Mouse (Mus musculus): ENCODE measurements at regions not wholly inside any gene's neighbourhood (a gene's known extent, or its start where the extent isn't known, plus 50 kb on each side); places are given as distances from the start of the nearest gene placed in this dataset.

DNA sequence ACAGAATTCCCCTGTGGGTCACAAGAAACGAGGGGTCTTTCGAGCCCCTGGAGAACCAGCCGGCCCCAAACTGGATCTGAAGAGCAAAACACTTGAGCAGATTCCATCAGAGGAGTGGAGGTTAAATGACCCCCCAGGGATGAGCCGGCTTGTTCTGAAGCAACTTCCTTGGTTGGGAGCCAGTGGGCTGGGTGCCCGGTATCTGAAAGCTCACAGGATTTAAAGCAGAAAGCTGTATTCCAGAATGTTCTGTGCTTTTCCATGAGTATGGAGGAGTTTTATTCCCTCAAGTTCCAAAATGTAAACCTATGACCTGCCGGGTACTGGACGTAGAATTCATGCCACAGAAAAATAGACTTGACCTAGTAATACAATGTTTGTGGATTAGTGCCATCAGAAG, 117.7 kb upstream of the Prickle1 start:
- no peak for ATAC-seq (ENCODE audit: low FRiP score)
- H3K9ac ChIP-seq (replicated peaks) = no peak overlapping the region
- H3K27ac ChIP-seq (replicated peaks) = no peak overlapping the region
- 0 out of 2 replicates have a peak, but pooled peaks cover 3% of the 10 kb centered on the region for H3K4me1 ChIP-seq
- H3K9me3 ChIP-seq (replicated peaks) = no peaks in the 10 kb centered on the region
- no peaks in the 10 kb centered on the region for H3K36me3 ChIP-seq
- H3K4me2 ChIP-seq = no peak overlapping the region
- H3K27me3 ChIP-seq (replicated peaks) = no peaks in the 10 kb centered on the region
- H3K4me3 ChIP-seq (replicated peaks) = no peak overlapping the region
- 89% methylated on average over 7 of the region's 7 CpGs for WGBS

DNA sequence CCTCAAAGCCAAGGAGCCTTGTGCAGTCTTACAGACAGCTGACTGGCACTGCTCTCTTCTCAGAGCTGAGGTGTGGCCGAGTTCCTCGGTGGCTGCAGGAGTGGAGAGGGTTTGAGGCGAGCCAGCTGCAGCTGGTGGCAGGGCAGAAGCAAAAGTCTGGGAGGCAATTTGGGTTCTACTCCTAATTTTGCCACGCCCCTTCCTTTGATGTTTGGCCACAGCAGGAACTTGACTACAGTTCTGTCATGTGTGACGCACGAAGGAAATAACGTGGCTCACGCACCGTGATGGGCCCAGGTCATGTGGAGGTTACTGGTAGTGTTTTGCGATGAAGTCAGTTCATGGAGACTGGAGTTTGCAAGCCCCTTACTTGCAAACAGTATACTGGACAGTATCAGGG, 116.9 kb upstream of the Prickle1 start:
- Histone ChIP-seq H3K27ac (replicated peaks) (no peak overlapping the region), H3K27me3 (replicated peaks) (no peaks in the 10 kb centered on the region), H3K4me2 (no peak overlapping the region), H3K4me3 (replicated peaks) (no peak overlapping the region), H3K9me3 (replicated peaks) (no peaks in the 10 kb centered on the region), H3K36me3 (no peaks in the 10 kb centered on the region), H3K9ac (replicated peaks) (no peak overlapping the region), H3K4me1 (0 out of 2 replicates have a peak, but pooled peaks cover 3% of the 10 kb centered on the region)
- 48% methylated on average over 10 of the region's 10 CpGs for WGBS
- no peak for ATAC-seq (ENCODE audit: low FRiP score)

DNA sequence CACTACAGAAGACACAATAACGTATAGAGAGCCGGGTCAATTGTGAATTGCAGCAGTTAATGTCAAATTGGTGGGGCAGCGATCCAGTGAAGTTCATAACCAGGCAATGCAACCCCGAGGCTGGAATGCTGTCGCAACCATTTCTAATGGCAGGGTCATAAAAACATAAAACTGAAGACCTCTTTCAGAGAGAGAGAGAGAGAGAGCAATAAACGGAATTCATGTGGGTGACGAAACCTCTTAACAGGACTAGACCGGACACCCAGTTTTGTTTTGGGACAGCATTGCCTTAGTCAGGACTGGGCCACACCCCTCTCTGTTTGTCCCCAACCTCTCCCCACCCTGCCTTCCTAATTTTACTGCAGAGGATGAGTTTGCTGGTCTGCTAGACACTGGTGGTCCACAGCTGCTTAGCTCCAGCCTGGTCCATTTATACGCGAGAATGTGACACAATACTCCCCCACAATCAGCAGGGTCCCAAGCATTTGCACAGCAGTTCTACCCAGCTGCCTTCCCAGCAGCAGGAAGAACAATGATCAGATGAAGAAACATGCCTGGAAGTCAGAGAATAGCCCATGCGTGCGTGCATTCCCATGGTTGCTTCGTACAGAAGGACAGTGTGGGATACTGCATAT, 115.6 kb upstream of the Prickle1 start:
- Histone ChIP-seq H3K27ac (replicated peaks) (no peak overlapping the region), H3K9ac (replicated peaks) (no peak overlapping the region), H3K27me3 (replicated peaks) (no peaks in the 10 kb centered on the region), H3K9me3 (replicated peaks) (no peaks in the 10 kb centered on the region), H3K36me3 (no peaks in the 10 kb centered on the region), H3K4me2 (no peak overlapping the region), H3K4me1 (0 out of 2 replicates have a peak, but pooled peaks cover 3% of the 10 kb centered on the region), H3K4me3 (replicated peaks) (no peak overlapping the region)
- 31% methylated on average over 13 of the region's 13 CpGs for WGBS
- ATAC-seq (ENCODE audit: low FRiP score) = no peak

DNA sequence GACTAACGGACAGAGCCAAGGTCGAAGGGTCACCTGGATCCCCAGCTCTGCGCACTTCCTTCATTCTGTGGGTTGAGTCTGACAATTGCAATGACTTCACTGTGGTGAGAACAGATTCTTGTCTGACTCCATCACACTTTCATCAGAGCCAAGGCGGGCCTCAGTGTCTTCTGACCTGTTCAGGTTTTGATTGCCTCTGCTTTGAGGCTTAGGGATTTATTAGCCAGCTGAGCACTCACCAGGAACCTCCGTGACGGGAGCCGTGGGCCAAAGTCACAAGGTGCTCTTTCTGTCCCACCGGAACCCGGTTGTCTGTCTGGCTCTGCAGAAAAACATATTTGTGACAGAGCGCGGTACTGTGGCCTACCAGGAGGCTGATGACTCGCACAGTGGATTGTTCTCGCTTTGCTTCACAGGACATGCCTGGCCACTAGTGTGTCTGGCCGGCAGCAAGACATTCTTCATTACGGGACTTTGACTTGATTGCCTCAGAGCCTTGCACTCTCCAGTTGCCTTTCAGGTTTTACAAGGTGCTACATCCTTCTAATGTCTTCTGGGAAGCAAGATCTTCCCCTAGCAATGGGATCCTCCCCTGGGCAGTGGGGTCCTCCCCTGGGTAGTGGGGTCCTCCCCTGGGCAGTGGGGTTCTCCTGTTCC, 114.9 kb upstream of the Prickle1 start:
- H3K36me3 ChIP-seq = no peaks in the 10 kb centered on the region
- H3K4me3 ChIP-seq (replicated peaks) = no peak overlapping the region
- H3K4me2 ChIP-seq = no peak overlapping the region
- 0 out of 2 replicates have a peak, but pooled peaks cover 3% of the 10 kb centered on the region for H3K4me1 ChIP-seq
- H3K9me3 ChIP-seq (replicated peaks) = no peaks in the 10 kb centered on the region
- H3K27me3 ChIP-seq (replicated peaks) = no peaks in the 10 kb centered on the region
- no peak overlapping the region for H3K27ac ChIP-seq (replicated peaks)
- no peak overlapping the region for H3K9ac ChIP-seq (replicated peaks)
- no peak for ATAC-seq (ENCODE audit: low FRiP score)
- WGBS = 63% methylated on average over 15 of the region's 15 CpGs

DNA sequence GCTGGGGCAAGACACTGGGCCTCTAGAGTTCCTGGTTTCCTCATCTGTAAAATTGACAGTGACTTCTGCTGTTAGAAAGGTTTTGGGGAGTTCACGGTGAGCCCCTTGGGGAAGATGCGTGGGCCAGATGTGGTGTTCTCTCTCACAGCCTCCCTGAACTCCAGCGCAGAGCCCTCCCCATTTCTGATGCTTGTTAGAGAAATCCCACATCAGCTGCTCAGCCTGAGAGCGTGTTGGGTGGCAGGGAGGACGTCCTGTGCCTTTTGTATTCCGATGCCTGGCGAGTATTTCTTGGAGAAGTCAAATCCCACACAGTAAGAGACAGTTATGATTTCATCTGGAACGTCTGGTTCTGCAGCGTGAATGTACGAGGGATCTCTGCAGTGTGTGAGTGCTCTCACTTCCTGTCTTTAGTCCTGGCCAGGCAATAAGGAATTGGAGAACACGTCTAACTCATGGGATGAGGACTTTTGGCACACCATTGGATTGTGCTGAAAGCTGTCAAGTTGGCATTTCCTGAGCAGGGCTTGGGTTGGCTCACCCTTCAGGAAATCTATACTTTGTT, 110.8 kb upstream of the Prickle1 start:
- H3K4me2 ChIP-seq = no peak overlapping the region
- 82% methylated on average over 11 of the region's 11 CpGs for WGBS
- no peak for ATAC-seq (ENCODE audit: low FRiP score)
- H3K9ac ChIP-seq (replicated peaks) = no peak overlapping the region
- no peaks in the 10 kb centered on the region for H3K36me3 ChIP-seq
- H3K27me3 ChIP-seq (replicated peaks) = no peaks in the 10 kb centered on the region
- no peak overlapping the region for H3K4me3 ChIP-seq (replicated peaks)
- no peaks in the 10 kb centered on the region for H3K9me3 ChIP-seq (replicated peaks)
- 0 out of 2 replicates have a peak, but pooled peaks cover 3% of the 10 kb centered on the region for H3K4me1 ChIP-seq
- H3K27ac ChIP-seq (replicated peaks) = no peak overlapping the region

DNA sequence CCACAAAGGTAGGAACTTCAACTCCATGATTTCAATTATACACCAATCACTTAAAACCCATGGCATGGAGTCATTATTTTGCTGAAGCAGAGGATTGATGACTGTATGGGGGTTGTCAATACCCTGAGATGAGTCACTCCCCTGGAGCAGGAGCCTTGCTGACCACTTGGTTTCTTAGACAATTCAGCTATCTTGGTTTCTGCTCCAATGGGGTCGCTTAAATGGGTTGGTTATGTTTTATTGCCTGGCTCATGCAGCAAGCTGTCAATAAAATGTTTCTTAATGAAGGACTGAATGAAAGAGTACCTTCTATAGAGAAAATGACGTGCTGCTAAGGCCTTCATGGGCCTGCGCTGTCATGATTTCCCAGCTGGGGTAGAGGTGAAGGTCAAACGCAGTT, 110.0 kb upstream of the Prickle1 start:
- Histone ChIP-seq H3K9ac (replicated peaks) (no peak overlapping the region), H3K36me3 (no peaks in the 10 kb centered on the region), H3K27ac (replicated peaks) (no peak overlapping the region), H3K4me2 (no peak overlapping the region), H3K27me3 (replicated peaks) (no peaks in the 10 kb centered on the region), H3K4me1 (no peaks in the 10 kb centered on the region), H3K4me3 (replicated peaks) (no peak overlapping the region), H3K9me3 (replicated peaks) (no peaks in the 10 kb centered on the region)
- no peak for ATAC-seq (ENCODE audit: low FRiP score)
- 69% methylated on average over 4 of the region's 4 CpGs for WGBS

DNA sequence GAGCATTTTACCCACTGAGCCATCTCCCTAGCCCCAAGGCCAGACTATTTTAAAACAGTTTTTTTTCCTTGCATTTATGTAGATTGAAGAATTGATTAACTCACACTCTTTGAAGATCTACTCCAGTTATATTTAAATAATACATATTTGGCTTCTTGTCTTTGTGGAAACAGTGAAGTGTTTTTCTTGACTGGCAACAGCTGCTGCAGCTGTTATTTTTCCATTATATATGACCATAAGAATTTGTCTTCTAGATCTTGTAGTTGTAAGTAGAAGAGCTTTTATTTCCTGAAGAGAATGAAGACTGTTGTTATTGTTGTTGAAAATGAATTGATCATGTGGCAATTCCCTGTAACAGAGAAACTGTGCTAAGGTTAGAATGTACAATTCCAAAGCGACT, 109.4 kb upstream of the Prickle1 start:
- no peak for ATAC-seq (ENCODE audit: low FRiP score)
- H3K27ac ChIP-seq (replicated peaks) = no peak overlapping the region
- no peak overlapping the region for H3K9ac ChIP-seq (replicated peaks)
- no peaks in the 10 kb centered on the region for H3K4me1 ChIP-seq
- no peaks in the 10 kb centered on the region for H3K27me3 ChIP-seq (replicated peaks)
- H3K9me3 ChIP-seq (replicated peaks) = no peaks in the 10 kb centered on the region
- H3K36me3 ChIP-seq = no peaks in the 10 kb centered on the region
- WGBS = 96% methylated on average over 1 of the region's 1 CpGs
- no peak overlapping the region for H3K4me3 ChIP-seq (replicated peaks)
- no peak overlapping the region for H3K4me2 ChIP-seq

DNA sequence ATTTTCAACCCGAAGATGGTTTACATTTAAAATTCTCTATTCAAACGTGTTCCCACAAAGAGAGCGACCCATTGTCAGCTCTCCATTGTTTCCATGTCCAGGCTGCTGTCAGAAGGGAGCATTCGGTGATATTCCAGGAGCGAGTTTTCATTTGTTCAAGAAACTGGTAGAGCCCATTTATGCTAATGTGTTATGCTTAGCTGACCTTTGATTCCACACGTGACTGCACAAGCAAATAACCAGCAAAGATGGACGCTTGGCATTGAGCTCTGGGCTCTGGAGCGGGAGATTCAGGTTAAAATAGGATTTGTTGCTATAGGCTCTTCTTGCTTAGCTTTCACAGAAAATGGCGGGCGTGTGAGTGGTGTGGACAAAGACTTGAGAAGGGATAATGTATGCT, 105.3 kb upstream of the Prickle1 start:
- Histone ChIP-seq H3K9me3 (replicated peaks) (no peaks in the 10 kb centered on the region), H3K36me3 (no peaks in the 10 kb centered on the region), H3K9ac (replicated peaks) (no peak overlapping the region), H3K4me2 (no peak overlapping the region), H3K27ac (replicated peaks) (no peak overlapping the region), H3K4me1 (no peaks in the 10 kb centered on the region), H3K27me3 (replicated peaks) (no peaks in the 10 kb centered on the region), H3K4me3 (replicated peaks) (no peak overlapping the region)
- ATAC-seq (ENCODE audit: low FRiP score) = no peak
- 58% methylated on average over 10 of the region's 10 CpGs for WGBS

DNA sequence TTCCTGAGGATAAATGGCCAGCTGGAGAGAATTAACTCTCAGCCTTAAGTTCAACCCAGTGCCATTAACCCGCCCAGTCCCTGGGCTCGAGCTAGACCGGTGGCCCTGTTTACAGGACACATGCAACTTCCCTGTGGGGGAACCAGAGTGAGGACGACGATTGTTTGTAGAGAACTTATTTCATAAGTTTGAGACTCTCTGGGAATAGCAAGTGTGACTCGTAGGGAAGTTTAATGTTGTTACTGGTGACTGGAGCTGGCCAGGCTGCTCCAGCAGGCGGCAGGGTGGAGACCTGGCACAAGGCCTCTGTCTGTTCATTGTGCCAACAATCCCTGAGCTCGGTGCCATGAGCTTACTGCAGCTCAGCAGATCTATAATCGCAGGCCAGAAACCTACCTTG, 104.3 kb upstream of the Prickle1 start:
- Histone ChIP-seq H3K4me2 (no peak overlapping the region), H3K27ac (replicated peaks) (no peak overlapping the region), H3K9me3 (replicated peaks) (no peaks in the 10 kb centered on the region), H3K4me1 (no peaks in the 10 kb centered on the region), H3K27me3 (replicated peaks) (no peaks in the 10 kb centered on the region), H3K36me3 (no peaks in the 10 kb centered on the region), H3K9ac (replicated peaks) (no peak overlapping the region), H3K4me3 (replicated peaks) (no peak overlapping the region)
- 70% methylated on average over 9 of the region's 9 CpGs for WGBS
- no peak for ATAC-seq (ENCODE audit: low FRiP score)

DNA sequence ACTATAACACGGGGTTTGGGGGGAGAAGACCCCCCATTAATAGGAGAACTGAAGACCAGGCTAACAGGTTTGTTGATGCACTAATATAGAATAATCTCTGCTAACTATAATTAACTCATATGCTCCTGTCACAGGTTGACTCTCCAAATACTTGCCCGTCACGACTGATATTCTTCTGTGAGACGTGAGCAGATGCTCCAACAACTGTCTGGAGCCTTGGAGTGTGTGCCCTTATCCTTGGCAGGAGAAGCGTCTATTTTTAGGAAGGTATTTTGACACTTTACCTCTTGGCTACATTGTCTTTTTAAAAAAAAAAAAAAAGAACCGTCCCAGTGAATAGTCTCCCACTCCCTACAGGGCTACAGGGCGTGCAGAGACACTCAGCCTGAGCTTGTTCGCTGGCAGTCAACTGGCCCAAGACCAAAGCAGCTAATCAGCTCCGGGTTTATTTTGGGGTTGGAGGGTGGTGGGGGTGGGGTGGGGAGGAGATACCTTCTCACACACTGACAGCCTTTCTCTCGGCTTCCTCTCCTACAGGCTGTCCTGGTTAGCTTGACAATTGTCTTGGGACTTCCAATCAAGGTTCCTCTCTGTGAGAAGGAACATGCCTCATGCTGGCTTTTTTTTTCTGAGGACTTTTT, 102.6 kb upstream of the Prickle1 start:
- 48% methylated on average over 10 of the region's 10 CpGs for WGBS
- Histone ChIP-seq H3K36me3 (no peaks in the 10 kb centered on the region), H3K4me3 (replicated peaks) (no peak overlapping the region), H3K27me3 (replicated peaks) (no peaks in the 10 kb centered on the region), H3K9me3 (replicated peaks) (no peaks in the 10 kb centered on the region), H3K4me1 (no peaks in the 10 kb centered on the region), H3K9ac (replicated peaks) (no peak overlapping the region), H3K4me2 (no peak overlapping the region), H3K27ac (replicated peaks) (no peak overlapping the region)
- no peak for ATAC-seq (ENCODE audit: low FRiP score)

DNA sequence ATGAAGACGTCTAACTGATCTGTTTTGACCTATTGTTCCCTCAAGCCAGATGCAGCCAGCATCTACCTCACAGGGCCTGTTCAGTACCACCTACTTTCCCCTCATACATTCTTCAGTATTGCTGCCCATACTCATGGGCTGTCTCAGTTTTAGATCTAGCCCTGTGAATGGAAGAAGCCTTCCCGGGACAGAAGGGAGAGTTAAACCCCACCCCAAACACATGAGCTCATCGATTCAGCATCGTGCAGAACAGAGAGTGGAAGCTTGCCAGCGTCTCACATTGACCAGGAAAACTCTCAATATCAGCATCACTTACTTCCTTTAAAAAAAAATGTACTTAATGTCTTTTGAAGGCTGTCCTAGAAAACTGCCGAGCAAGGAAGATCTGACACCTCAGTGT, 95.0 kb upstream of the Prickle1 start:
- ATAC-seq (ENCODE audit: low FRiP score) = no peak
- H3K4me2 ChIP-seq = no peak overlapping the region
- H3K27me3 ChIP-seq (replicated peaks) = no peaks in the 10 kb centered on the region
- H3K36me3 ChIP-seq = no peaks in the 10 kb centered on the region
- H3K27ac ChIP-seq (replicated peaks) = no peak overlapping the region
- no peaks in the 10 kb centered on the region for H3K4me1 ChIP-seq
- 79% methylated on average over 6 of the region's 6 CpGs for WGBS
- H3K9me3 ChIP-seq (replicated peaks) = no peaks in the 10 kb centered on the region
- H3K4me3 ChIP-seq (replicated peaks) = no peak overlapping the region
- no peak overlapping the region for H3K9ac ChIP-seq (replicated peaks)

DNA sequence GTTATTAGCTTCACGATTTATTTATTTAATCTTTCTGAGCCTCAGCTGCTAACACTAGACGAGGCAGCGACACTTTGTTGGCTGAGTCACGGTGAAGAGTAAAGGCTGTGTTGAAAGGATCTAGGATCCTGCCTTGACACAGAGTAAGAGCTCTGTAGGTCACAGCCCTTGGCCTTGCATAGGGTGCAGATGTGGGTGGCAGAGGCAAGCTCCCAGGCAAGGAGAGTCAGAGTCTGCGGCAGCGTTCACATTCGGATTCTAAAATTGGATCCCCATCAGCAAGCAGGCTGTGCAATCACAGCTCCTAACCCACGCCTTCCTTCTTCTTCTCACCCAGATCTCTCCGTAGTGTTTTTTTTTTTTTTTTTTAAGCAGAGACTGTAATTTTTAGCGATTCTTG, 94.3 kb upstream of the Prickle1 start:
- H3K36me3 ChIP-seq = no peaks in the 10 kb centered on the region
- H3K4me1 ChIP-seq = no peaks in the 10 kb centered on the region
- H3K27me3 ChIP-seq (replicated peaks) = no peaks in the 10 kb centered on the region
- H3K9me3 ChIP-seq (replicated peaks) = no peaks in the 10 kb centered on the region
- H3K27ac ChIP-seq (replicated peaks) = no peak overlapping the region
- H3K9ac ChIP-seq (replicated peaks) = no peak overlapping the region
- no peak overlapping the region for H3K4me2 ChIP-seq
- H3K4me3 ChIP-seq (replicated peaks) = no peak overlapping the region
- no peak for ATAC-seq (ENCODE audit: low FRiP score)
- WGBS = 89% methylated on average over 10 of the region's 10 CpGs
